Mouse (Mus musculus) hindbrain, embryonic 15.5 days (tissue): ENCODE data around the gene Eml6. TPM values are rescaled to one million over a fixed set of nuclear protein-coding genes. Genes with fewer than 3 reads are reported as not detected.
A peak's percentile ranks its signal among the peaks of the same experiment; 100 is the strongest.
"Not testable (repeated sequence)": the region's sequence is repeated elsewhere in the genome, so short reads cannot be mapped to it uniquely, and the experiment has no call there.

ENCODE experiments used
- ATAC-seq: fragments of 200-750 bp; cut with Nextera tagmentation; 2 replicates; pipeline ENCODE4 v1.8.0; 2017; ENCODE audit warnings: low read depth, moderate number of reproducible peaks, moderate TSS enrichment; ENCODE audit not compliant: low FRiP score
- H3K27ac ChIP-seq: fragments of 300-500 bp; sonication (generic); replicated peaks from 2 replicates; pipeline ENCODE4 v1.5.1; 2015; ENCODE audit warnings: mild to moderate bottlenecking, inconsistent platforms
- H3K27me3 ChIP-seq: fragments of 300-500 bp; sonication (generic); 2 replicates; pipeline ENCODE4 v1.6.1; 2015; ENCODE audit warnings: control low read depth, inconsistent platforms
- H3K36me3 ChIP-seq: fragments of 300-500 bp; sonication (generic); 2 replicates; pipeline ENCODE4 v1.6.1; 2015; ENCODE audit warnings: control low read depth, inconsistent platforms
- H3K4me1 ChIP-seq: fragments of 300-500 bp; sonication (generic); replicated peaks from 2 replicates; pipeline ENCODE4 v1.6.1; 2015; ENCODE audit warnings: control low read depth, inconsistent platforms
- H3K4me2 ChIP-seq: fragments of 300-500 bp; sonication (generic); 2 replicates; pipeline ENCODE4 v1.6.1; 2015; ENCODE audit warnings: moderate library complexity, mild to moderate bottlenecking, inconsistent platforms
- H3K4me3 ChIP-seq: fragments of 300-500 bp; sonication (generic); 2 replicates; pipeline ENCODE4 v1.5.1; 2015; ENCODE audit warnings: mild to moderate bottlenecking, inconsistent platforms
- H3K9ac ChIP-seq: fragments of 300-500 bp; sonication (generic); 2 replicates; pipeline ENCODE4 v1.6.1; 2015; ENCODE audit warnings: inconsistent platforms
- H3K9me3 ChIP-seq: fragments of 300-500 bp; sonication (generic); 2 replicates; pipeline ENCODE4 v1.6.1; 2016; ENCODE audit warnings: control low read depth, inconsistent platforms
- WGBS: fragments of 180-500 bp; shearing (Covaris S2); methylation state at CpG from one replicate; pipeline ENCODE4 v1.1.7; 2015; 5-methylcytosine and 5-hydroxymethylcytosine counted together
- polyA plus RNA-seq: library from polyadenylated mRNA; unstranded; fragments of >200 nt; fragmentation: Nextera tagmentation; extraction: Ambion mirVana; gene quantifications from 2 replicates; pipeline ENCODE4 v1.2.1, GENCODE M21; 2015

Gene Eml6
- polyA plus RNA-seq, 1 experiment from 2014 or later: 5.6 TPM

GRCm38 (mm10) chr11:29885160-29885559 lies 140.7 kb downstream of the Eml6 start:
- Histone ChIP-seq H3K27ac (no peak overlapping the region), H3K4me1 (no peaks in the 10 kb centered on the region), H3K4me2 (no peak overlapping the region), H3K36me3 (no peaks in the 10 kb centered on the region), H3K9me3 (no peaks in the 10 kb centered on the region), H3K4me3 (no peak overlapping the region), H3K27me3 (no peaks in the 10 kb centered on the region), H3K9ac (no peak overlapping the region)
- ATAC-seq: peak; percentile 79
- 12% methylated on average over 1 of the region's 1 CpGs for WGBS

GRCm38 (mm10) chr11:29884355-29884754 lies 141.5 kb downstream of the Eml6 start:
- 93% methylated on average over 1 of the region's 1 CpGs for WGBS
- no peaks in the 10 kb centered on the region for H3K36me3 ChIP-seq
- no peaks in the 10 kb centered on the region for H3K27me3 ChIP-seq
- ATAC-seq: no peak
- H3K4me3 ChIP-seq: no peak overlapping the region
- no peak overlapping the region for H3K27ac ChIP-seq
- H3K4me2 ChIP-seq: no peak overlapping the region
- H3K9ac ChIP-seq: no peak overlapping the region
- H3K9me3 ChIP-seq: no peaks in the 10 kb centered on the region
- H3K4me1 ChIP-seq: no peaks in the 10 kb centered on the region

GRCm38 (mm10) chr11:29883024-29883423 lies 142.8 kb downstream of the Eml6 start:
- 71% methylated on average over 4 of the region's 4 CpGs for WGBS

GRCm38 (mm10) chr11:29879641-29880040 lies 146.2 kb downstream of the Eml6 start:
- 90% methylated on average over 2 of the region's 2 CpGs for WGBS
- ATAC-seq: no peak
- no peaks in the 10 kb centered on the region for H3K9me3 ChIP-seq
- H3K9ac ChIP-seq: no peak overlapping the region
- no peak overlapping the region for H3K4me3 ChIP-seq
- H3K27me3 ChIP-seq: no peaks in the 10 kb centered on the region
- H3K36me3 ChIP-seq: no peaks in the 10 kb centered on the region
- H3K27ac ChIP-seq: no peak overlapping the region
- H3K4me1 ChIP-seq: no peaks in the 10 kb centered on the region
- H3K4me2 ChIP-seq: no peak overlapping the region

More at GRCm38 (mm10) chr11:29883024-29883423, 142.8 kb downstream of the Eml6 start:
- H3K27me3 ChIP-seq: no peaks in the 10 kb centered on the region
- H3K4me1 ChIP-seq: no peaks in the 10 kb centered on the region
- no peak for ATAC-seq
- H3K27ac ChIP-seq: no peak overlapping the region
- no peaks in the 10 kb centered on the region for H3K9me3 ChIP-seq
- no peak overlapping the region for H3K9ac ChIP-seq
- no peak overlapping the region for H3K4me2 ChIP-seq
- no peak overlapping the region for H3K4me3 ChIP-seq
- H3K36me3 ChIP-seq: no peaks in the 10 kb centered on the region

- 80% methylated on average over 1 of the region's 1 CpGs for WGBS
- H3K27ac ChIP-seq: no peak overlapping the region
- no peak for ATAC-seq
- no peak overlapping the region for H3K9ac ChIP-seq
- H3K27me3 ChIP-seq: no peaks in the 10 kb centered on the region
- H3K4me2 ChIP-seq: no peak overlapping the region
- no peaks in the 10 kb centered on the region for H3K9me3 ChIP-seq
- H3K36me3 ChIP-seq: no peaks in the 10 kb centered on the region
- no peaks in the 10 kb centered on the region for H3K4me1 ChIP-seq
- H3K4me3 ChIP-seq: no peak overlapping the region
Measured at GRCm38 (mm10) chr11:29877981-29878380, 147.9 kb downstream of the Eml6 start.

GRCm38 (mm10) chr11:29877280-29877679 lies 148.6 kb downstream of the Eml6 start:
- Histone ChIP-seq H3K4me1 (no peaks in the 10 kb centered on the region), H3K27ac (no peak overlapping the region), H3K9ac (no peak overlapping the region), H3K27me3 (no peaks in the 10 kb centered on the region), H3K9me3 (no peaks in the 10 kb centered on the region), H3K4me2 (no peak overlapping the region), H3K4me3 (no peak overlapping the region), H3K36me3 (no peaks in the 10 kb centered on the region)
- no peak for ATAC-seq
- 48% methylated on average over 3 of the region's 3 CpGs for WGBS

GRCm38 (mm10) chr11:29874781-29875180 lies 151.1 kb downstream of the Eml6 start:
- 92% methylated on average over 1 of the region's 1 CpGs for WGBS

GRCm38 (mm10) chr11:29870174-29870573 lies 155.7 kb downstream of the Eml6 start:
- Histone ChIP-seq H3K9ac (no peak overlapping the region), H3K36me3 (no peaks in the 10 kb centered on the region), H3K4me1 (no peaks in the 10 kb centered on the region), H3K27ac (no peak overlapping the region), H3K27me3 (no peaks in the 10 kb centered on the region), H3K4me2 (no peak overlapping the region), H3K4me3 (no peak overlapping the region), H3K9me3 (no peaks in the 10 kb centered on the region)
- 97% methylated on average over 2 of the region's 2 CpGs for WGBS
- ATAC-seq: no peak

More at GRCm38 (mm10) chr11:29874781-29875180, 151.1 kb downstream of the Eml6 start:
- H3K27ac ChIP-seq, H3K36me3 ChIP-seq, H3K27me3 ChIP-seq, H3K9me3 ChIP-seq, H3K4me2 ChIP-seq, H3K4me3 ChIP-seq, H3K9ac ChIP-seq, H3K4me1 ChIP-seq, ATAC-seq: not testable (repeated sequence)

- H3K27me3 ChIP-seq: no peaks in the 10 kb centered on the region
- no peak for ATAC-seq
- H3K9me3 ChIP-seq: no peaks in the 10 kb centered on the region
- no peaks in the 10 kb centered on the region for H3K4me1 ChIP-seq
- no peak overlapping the region for H3K4me2 ChIP-seq
- H3K27ac ChIP-seq: no peak overlapping the region
- no peak overlapping the region for H3K4me3 ChIP-seq
- no peak overlapping the region for H3K9ac ChIP-seq
- no peaks in the 10 kb centered on the region for H3K36me3 ChIP-seq
Measured at GRCm38 (mm10) chr11:29864269-29864668, 161.6 kb downstream of the Eml6 start.

GRCm38 (mm10) chr11:29861750-29862397 lies 164.0 kb downstream of the Eml6 start:
- Histone ChIP-seq H3K4me1 (no peaks in the 10 kb centered on the region), H3K9me3 (no peaks in the 10 kb centered on the region), H3K9ac (no peak overlapping the region), H3K4me2 (no peak overlapping the region), H3K36me3 (no peaks in the 10 kb centered on the region), H3K27ac (no peak overlapping the region), H3K4me3 (no peak overlapping the region), H3K27me3 (no peaks in the 10 kb centered on the region)
- whole genome bisulfite sequencing: 42% methylated on average over 2 of the region's 2 CpGs
- ATAC-seq: no peak

- ATAC-seq: no peak
- no peak overlapping the region for H3K4me3 ChIP-seq
- no peak overlapping the region for H3K9ac ChIP-seq
- no peak overlapping the region for H3K27ac ChIP-seq
- no peaks in the 10 kb centered on the region for H3K4me1 ChIP-seq
- no peaks in the 10 kb centered on the region for H3K36me3 ChIP-seq
- no peaks in the 10 kb centered on the region for H3K27me3 ChIP-seq
- no peak overlapping the region for H3K4me2 ChIP-seq
- no peaks in the 10 kb centered on the region for H3K9me3 ChIP-seq
- 68% methylated on average over 2 of the region's 2 CpGs for WGBS
Measured at GRCm38 (mm10) chr11:29861040-29861439, 164.8 kb downstream of the Eml6 start.

- WGBS: 93% methylated on average over 3 of the region's 3 CpGs
- H3K9me3 ChIP-seq: no peaks in the 10 kb centered on the region
- H3K4me3 ChIP-seq: no peak overlapping the region
- H3K4me1 ChIP-seq: no peaks in the 10 kb centered on the region
- H3K27ac ChIP-seq: no peak overlapping the region
- no peak overlapping the region for H3K4me2 ChIP-seq
- no peaks in the 10 kb centered on the region for H3K36me3 ChIP-seq
- H3K9ac ChIP-seq: no peak overlapping the region
- ATAC-seq: no peak
- no peaks in the 10 kb centered on the region for H3K27me3 ChIP-seq
Measured at GRCm38 (mm10) chr11:29840606-29841227, 185.1 kb downstream of the Eml6 start.

GRCm38 (mm10) chr11:29839781-29840180 lies 186.1 kb downstream of the Eml6 start:
- H3K4me3 ChIP-seq: no peak overlapping the region
- no peaks in the 10 kb centered on the region for H3K27me3 ChIP-seq
- no peak overlapping the region for H3K27ac ChIP-seq
- ATAC-seq: no peak
- H3K36me3 ChIP-seq: no peaks in the 10 kb centered on the region
- no peaks in the 10 kb centered on the region for H3K4me1 ChIP-seq
- H3K9ac ChIP-seq: no peak overlapping the region
- no peak overlapping the region for H3K4me2 ChIP-seq
- no peaks in the 10 kb centered on the region for H3K9me3 ChIP-seq
- 70% methylated on average over 3 of the region's 3 CpGs for WGBS
